ENCODE assay signal across 20 mouse cellular contexts in the genomic region with DNA sequence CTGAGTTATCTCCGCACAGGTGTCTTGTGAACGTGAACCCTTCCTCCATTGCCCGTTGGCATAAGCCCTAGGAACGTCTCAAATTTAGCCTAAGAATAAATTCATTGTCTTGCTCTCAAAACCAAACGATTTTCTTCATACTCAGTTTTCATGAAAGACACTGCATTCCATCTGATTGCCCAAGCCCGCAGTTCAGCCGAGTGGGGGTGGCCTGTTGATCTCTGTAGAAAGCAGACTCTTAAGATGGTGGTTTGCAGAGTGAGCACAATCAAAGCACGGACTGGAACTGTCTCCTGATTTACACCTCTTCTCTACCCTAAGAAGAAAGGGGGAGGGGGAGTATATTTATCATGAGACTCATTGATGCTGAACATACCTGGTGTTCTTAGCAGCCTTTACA. TPM values are rescaled to one million over a fixed set of nuclear protein-coding genes. Genes with fewer than 3 reads are reported as not detected.
"Had no signal": no experiment of that assay in that cellular context is flagged by ENCODE, and none has a peak within 500 bp of the region (broad histone marks: within the 10 kb centered on the region; RNA-seq: fewer than 3 reads in every experiment).

No protein-coding gene starts in this region.

- ATAC-seq: forebrain, embryonic 15.5 days; forebrain, postnatal 0 days; hindbrain, postnatal 0 days; intestine, embryonic 16.5 days had no signal

- DNase-seq: forebrain, postnatal 0 days; gastrocnemius, postnatal 14 days; gastrocnemius, postnatal 36 days; heart, adult 2 months; heart, postnatal 36 days; kidney, adult 11 months; kidney, adult 2 months; kidney, postnatal 14 days; kidney, postnatal 36 days; layer of hippocampus, postnatal 36 days; left cerebral cortex, postnatal 4 days had no signal

- H3K27ac ChIP-seq: forebrain, embryonic 15.5 days; heart, adult 2 months; heart, embryonic 15.5 days; hindbrain, embryonic 13.5 days; hindbrain, embryonic 15.5 days; hindbrain, postnatal 0 days; limb, embryonic 12.5 days had no signal

- H3K4me1 ChIP-seq: forebrain, embryonic 15.5 days; hindbrain, embryonic 13.5 days; hindbrain, embryonic 15.5 days had no signal

- H3K27me3 ChIP-seq: forebrain, embryonic 15.5 days; heart, embryonic 13.5 days; heart, embryonic 15.5 days; hindbrain, embryonic 13.5 days; hindbrain, embryonic 15.5 days; limb, embryonic 12.5 days had no signal

- H3K4me2 ChIP-seq: forebrain, embryonic 15.5 days; heart, embryonic 11.5 days; heart, embryonic 13.5 days; heart, embryonic 15.5 days; hindbrain, embryonic 13.5 days; hindbrain, embryonic 15.5 days; limb, embryonic 12.5 days had no signal

- H3K4me3 ChIP-seq: forebrain, embryonic 15.5 days; heart, adult 2 months; heart, embryonic 13.5 days; heart, embryonic 15.5 days; hindbrain, embryonic 13.5 days; hindbrain, embryonic 15.5 days; limb, embryonic 12.5 days had no signal

- H3K9me3 ChIP-seq: forebrain, embryonic 15.5 days; heart, embryonic 13.5 days; heart, embryonic 15.5 days; hindbrain, embryonic 13.5 days; hindbrain, embryonic 15.5 days; limb, embryonic 12.5 days had no signal

- H3K9ac ChIP-seq: forebrain, embryonic 15.5 days; forebrain, postnatal 0 days; heart, embryonic 13.5 days; heart, embryonic 15.5 days; hindbrain, embryonic 13.5 days; hindbrain, embryonic 15.5 days; limb, embryonic 12.5 days had no signal

RNA-seq across cellular contexts. Expression of a gene that starts 37.7 kb away (rescaled TPM):
- polyA plus RNA-seq: forebrain, embryonic 15.5 days had no signal
